Mouse (Mus musculus): ENCODE measurements around the gene Tmod3.
A peak's percentile ranks its signal among the peaks of the same experiment; 100 is the strongest.

The Tmod3 gene

GRCm38 (mm10) chr9:75559512-75560012 lies at the start of gene Tmod3:
Tmod3 (minus strand) TSS chr9:75559657.
- DNase-seq = peak; percentile 91 to 94

GRCm38 (mm10) chr9:75607496-75607895 lies 48.0 kb upstream of the Tmod3 start:
- no peak for DNase-seq

GRCm38 (mm10) chr9:75601510-75601909 lies 42.1 kb upstream of the Tmod3 start:
- no peak for DNase-seq

GRCm38 (mm10) chr9:75600166-75600934 lies 40.9 kb upstream of the Tmod3 start:
- no peak for DNase-seq

GRCm38 (mm10) chr9:75599191-75599841 lies 39.9 kb upstream of the Tmod3 start:
- no peak for DNase-seq

GRCm38 (mm10) chr9:75597596-75597995 lies 38.1 kb upstream of the Tmod3 start:
- no peak for DNase-seq

GRCm38 (mm10) chr9:75597036-75597435 lies 37.6 kb upstream of the Tmod3 start:
- DNase-seq = no peak

GRCm38 (mm10) chr9:75593481-75593880 lies 34.0 kb upstream of the Tmod3 start:
- no peak for DNase-seq

- no peak for DNase-seq
Measured at GRCm38 (mm10) chr9:75589850-75590790, 30.7 kb upstream of the Tmod3 start.

GRCm38 (mm10) chr9:75581694-75582350 lies 22.4 kb upstream of the Tmod3 start:
- no peak for DNase-seq

- DNase-seq = no peak
Measured at GRCm38 (mm10) chr9:75579321-75579720, 19.9 kb upstream of the Tmod3 start.

- no peak for DNase-seq
Measured at GRCm38 (mm10) chr9:75571036-75571942, 11.8 kb upstream of the Tmod3 start.

GRCm38 (mm10) chr9:75568399-75568798 lies 8.9 kb upstream of the Tmod3 start:
- no peak for DNase-seq

GRCm38 (mm10) chr9:75564892-75565291 lies 5.4 kb upstream of the Tmod3 start:
- no peak for DNase-seq

GRCm38 (mm10) chr9:75563622-75564021 lies 4.2 kb upstream of the Tmod3 start:
- DNase-seq = no peak

- DNase-seq = no peak
Measured at GRCm38 (mm10) chr9:75563176-75563575, 3.7 kb upstream of the Tmod3 start.

GRCm38 (mm10) chr9:75561040-75561669 lies 1.7 kb upstream of the Tmod3 start:
- DNase-seq = no peak

GRCm38 (mm10) chr9:75560353-75560752 lies 896 bp upstream of the Tmod3 start:
- no peak for DNase-seq

GRCm38 (mm10) chr9:75558812-75559511 lies 495 bp downstream of the Tmod3 start:
- no peak for DNase-seq

- DNase-seq = no peak
Measured at GRCm38 (mm10) chr9:75558360-75558759, 1.1 kb downstream of the Tmod3 start.
